Mouse (Mus musculus): Measurements from ENCODE around the gene Angptl6.

Angptl6 gene

GRCm38 (mm10) chr9:20879097-20879792, at the start of gene Angptl6:
TSS of gene Angptl6 (minus strand) at chr9:20879727.
- no peak for DNase-seq (ENCODE audit: low spot score in 2 of 2)

GRCm38 (mm10) chr9:20923258-20923657, 43.7 kb upstream of the Angptl6 start:
- DNase-seq (ENCODE audit: low spot score in 2 of 2), result no peak

GRCm38 (mm10) chr9:20916160-20916559, 36.6 kb upstream of the Angptl6 start:
- peak; percentile 33 to 54 for DNase-seq (ENCODE audit: low spot score in 2 of 2)

GRCm38 (mm10) chr9:20909948-20910347, 30.4 kb upstream of the Angptl6 start:
- no peak for DNase-seq (ENCODE audit: low spot score in 2 of 2)

GRCm38 (mm10) chr9:20902174-20902491, 22.6 kb upstream of the Angptl6 start:
- DNase-seq (ENCODE audit: low spot score in 2 of 2), result no peak

- DNase-seq (ENCODE audit: low spot score in 2 of 2), result peak; percentile 51 to 65
Measured at GRCm38 (mm10) chr9:20901466-20902173, 22.1 kb upstream of the Angptl6 start.

GRCm38 (mm10) chr9:20898511-20899073, 19.1 kb upstream of the Angptl6 start, which contains the start of gene Eif3g:
TSS of gene Eif3g (minus strand) at chr9:20898623.
- peak; percentile 81 to 85 for DNase-seq (ENCODE audit: low spot score in 2 of 2)

- no peak for DNase-seq (ENCODE audit: low spot score in 2 of 2)
Measured at GRCm38 (mm10) chr9:20897736-20898510, 18.4 kb upstream of the Angptl6 start.

- DNase-seq (ENCODE audit: low spot score in 2 of 2), result no peak
Measured at GRCm38 (mm10) chr9:20895382-20895781, 15.9 kb upstream of the Angptl6 start.

GRCm38 (mm10) chr9:20894629-20895028, 15.1 kb upstream of the Angptl6 start:
- DNase-seq (ENCODE audit: low spot score in 2 of 2), result no peak

- DNase-seq (ENCODE audit: low spot score in 2 of 2), result no peak
Measured at GRCm38 (mm10) chr9:20893590-20894343, 14.2 kb upstream of the Angptl6 start.

GRCm38 (mm10) chr9:20893069-20893468, 13.5 kb upstream of the Angptl6 start:
- no peak for DNase-seq (ENCODE audit: low spot score in 2 of 2)

- DNase-seq (ENCODE audit: low spot score in 2 of 2), result no peak
Measured at GRCm38 (mm10) chr9:20892104-20892653, 12.7 kb upstream of the Angptl6 start.

- DNase-seq (ENCODE audit: low spot score in 2 of 2), result no peak
Measured at GRCm38 (mm10) chr9:20891339-20892103, 12.0 kb upstream of the Angptl6 start.

- no peak for DNase-seq (ENCODE audit: low spot score in 2 of 2)
Measured at GRCm38 (mm10) chr9:20890411-20890810, 10.9 kb upstream of the Angptl6 start.

- peak; percentile 67 to 72 for DNase-seq (ENCODE audit: low spot score in 2 of 2)
Measured at GRCm38 (mm10) chr9:20889185-20890141, 9.9 kb upstream of the Angptl6 start.

- no peak for DNase-seq (ENCODE audit: low spot score in 2 of 2)
Measured at GRCm38 (mm10) chr9:20888386-20888765, 8.8 kb upstream of the Angptl6 start.

GRCm38 (mm10) chr9:20887704-20888385, 8.3 kb upstream of the Angptl6 start, which contains the start of gene Ppan:
TSS of gene Ppan (plus strand) at chr9:20888175.
- peak; percentile 95 for DNase-seq (ENCODE audit: low spot score in 2 of 2)

GRCm38 (mm10) chr9:20887191-20887590, 7.7 kb upstream of the Angptl6 start:
- DNase-seq (ENCODE audit: low spot score in 2 of 2), result no peak
